Mouse (Mus musculus): ENCODE results near the gene Nxnl1. TPM values are rescaled to one million over a fixed set of nuclear protein-coding genes. Genes with fewer than 3 reads are reported as not detected.

Nxnl1 gene
- total RNA-seq, 1 experiment = not detected

DNA sequence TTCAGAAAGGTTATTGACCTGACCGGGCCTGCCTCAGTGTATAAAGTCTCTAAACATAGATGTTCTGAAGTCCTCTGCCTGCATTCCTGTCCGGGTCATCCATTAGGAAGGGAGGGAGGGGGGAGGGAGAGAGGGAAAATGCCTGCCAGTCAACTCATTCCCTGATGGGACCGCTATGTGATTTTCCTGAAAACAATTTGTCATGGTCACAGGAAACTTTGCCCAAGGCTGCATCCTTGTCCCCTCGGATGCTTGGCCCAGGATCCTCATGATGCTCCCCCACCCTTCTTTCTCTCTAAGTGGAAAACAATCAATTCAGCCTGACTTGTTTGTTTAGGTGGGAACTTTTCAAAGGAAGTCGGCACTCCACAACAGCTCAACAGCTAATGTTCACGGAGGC is 49.6 kb downstream of the Nxnl1 start:
- no peak for TF ChIP-seq ZNF384 (IDR thresholded peaks at IDR 0.05; ENCODE audit: low read depth, low read length)
- no peak for TF ChIP-seq MAFK (IDR thresholded peaks at IDR 0.05; ENCODE audit: insufficient read depth, low read depth, low read length)
- no peak for TF ChIP-seq HCFC1 (IDR thresholded peaks at IDR 0.05; ENCODE audit: borderline replicate concordance, insufficient read depth, low read length)
- no peak for TF ChIP-seq CHD2 (IDR thresholded peaks at IDR 0.05; ENCODE audit: low read depth, low read length)
- no peak for TF ChIP-seq ZC3H11A (IDR thresholded peaks at IDR 0.05; ENCODE audit: borderline replicate concordance, low read depth, low read length)
- in situ Hi-C loops (cut with MboI; ENCODE audit: low sequenced_read_pairs in 2 of 2, unreplicated experiment in 2 of 2) = no loop called here
- Histone ChIP-seq H3K9me3 (ENCODE audit: control insufficient read depth, insufficient read depth, low read depth, low read length) (no peaks in the 10 kb centered on the region), H3K4me3 (ENCODE audit: insufficient read depth in 1 of 2, low read depth in 1 of 2, low read length in 2 of 2, poor library complexity in 1 of 2, severe bottlenecking in 1 of 2) (no peak overlapping the region), H3K27ac (ENCODE audit: insufficient read depth, low read depth, low read length, poor library complexity, severe bottlenecking) (no peak overlapping the region), H3K36me3 (ENCODE audit: control insufficient read depth, insufficient read depth, low read length, poor library complexity, severe bottlenecking) (no peaks in the 10 kb centered on the region), H3K9ac (ENCODE audit: insufficient read depth, low read depth, low read length, poor library complexity, severe bottlenecking) (no peak overlapping the region), H3K4me1 (ENCODE audit: control insufficient read depth in 2 of 2, insufficient read depth in 2 of 2, low read length in 2 of 2, poor library complexity in 1 of 2) (peaks cover 0 to 15% of the 10 kb centered on the region in 2 experiments; a peak in 1 of 4 replicates)
- DNase-seq (ENCODE audit: low read depth, low spot score) = no peak

DNA sequence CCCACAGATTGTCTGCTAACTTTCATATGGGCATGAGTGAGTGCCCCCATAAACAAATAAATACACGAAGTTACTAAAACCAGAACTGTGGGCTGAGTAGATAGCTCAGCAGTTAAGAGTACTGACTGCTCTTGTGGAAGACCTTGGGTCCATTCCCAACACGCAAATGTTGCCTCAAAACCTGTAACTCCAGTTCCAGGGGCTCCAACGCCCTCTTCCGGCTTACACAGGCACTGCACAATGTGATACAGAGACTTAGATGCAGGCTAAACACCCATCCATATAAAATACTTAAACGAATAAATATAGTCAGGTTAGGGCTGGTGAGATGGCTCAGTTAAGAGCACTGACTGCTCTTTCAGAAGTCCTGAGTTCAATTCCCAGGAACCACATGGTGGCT is 51.4 kb downstream of the Nxnl1 start:
- in situ Hi-C loops (cut with MboI; ENCODE audit: low sequenced_read_pairs in 2 of 2, unreplicated experiment in 2 of 2) = no loop called here

DNA sequence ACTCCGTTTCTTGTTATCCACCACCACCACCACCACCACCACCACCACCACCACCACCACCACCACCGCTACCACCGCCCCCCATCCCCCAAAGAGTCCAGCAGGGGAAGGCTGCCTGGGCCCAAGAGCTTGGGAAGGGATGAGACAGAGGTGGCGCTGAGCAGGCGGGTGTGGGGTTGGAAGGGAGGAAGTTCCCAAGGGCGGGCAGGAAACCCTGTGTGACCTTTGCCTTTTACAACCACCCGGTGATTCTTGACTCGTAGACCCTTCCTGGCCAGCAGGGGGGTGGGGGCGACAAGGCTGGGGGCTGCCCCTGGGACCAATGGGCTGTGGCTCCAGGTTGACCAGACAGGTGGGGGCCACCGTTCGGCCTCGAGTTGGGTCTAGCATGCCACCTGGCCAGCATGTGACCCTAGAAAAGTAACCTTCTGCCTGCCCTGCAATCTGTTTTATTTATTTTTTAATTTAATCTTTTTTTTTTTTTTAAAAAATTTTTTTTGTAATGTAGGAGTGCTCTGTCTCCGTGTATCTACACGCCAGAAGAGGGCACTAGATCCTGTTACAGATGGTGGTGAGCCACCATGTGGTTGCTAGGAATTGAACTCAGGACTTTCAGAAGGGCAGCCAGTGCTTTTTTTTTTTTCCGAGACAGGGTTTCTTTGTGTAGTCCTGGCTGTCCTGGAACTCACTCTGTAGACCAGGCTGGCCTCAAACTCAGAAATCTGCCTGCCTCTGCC is 53.2 kb downstream of the Nxnl1 start:
- H3K27ac ChIP-seq (ENCODE audit: insufficient read depth, low read depth, low read length, poor library complexity, severe bottlenecking) = no peak overlapping the region
- H3K4me3 ChIP-seq (ENCODE audit: insufficient read depth in 1 of 2, low read depth in 1 of 2, low read length in 2 of 2, poor library complexity in 1 of 2, severe bottlenecking in 1 of 2) = no peak overlapping the region
- H3K9me3 ChIP-seq (ENCODE audit: control insufficient read depth, insufficient read depth, low read depth, low read length) = no peaks in the 10 kb centered on the region
- TF ChIP-seq MAFK (IDR thresholded peaks at IDR 0.05; ENCODE audit: insufficient read depth, low read depth, low read length) = no peak
- no peak for TF ChIP-seq ZC3H11A (IDR thresholded peaks at IDR 0.05; ENCODE audit: borderline replicate concordance, low read depth, low read length)
- no peak for TF ChIP-seq HCFC1 (IDR thresholded peaks at IDR 0.05; ENCODE audit: borderline replicate concordance, insufficient read depth, low read length)
- TF ChIP-seq CHD2 (IDR thresholded peaks at IDR 0.05; ENCODE audit: low read depth, low read length) = no peak
- no peak for TF ChIP-seq ZNF384 (IDR thresholded peaks at IDR 0.05; ENCODE audit: low read depth, low read length)
- DNase-seq (ENCODE audit: low read depth, low spot score) = no peak
- peaks cover 4 to 14% of the 10 kb centered on the region in 2 experiments; a peak in 1 of 4 replicates for H3K4me1 ChIP-seq (ENCODE audit: control insufficient read depth in 2 of 2, insufficient read depth in 2 of 2, low read length in 2 of 2, poor library complexity in 1 of 2)
- in situ Hi-C loops (cut with MboI; ENCODE audit: low sequenced_read_pairs in 2 of 2, unreplicated experiment in 2 of 2) = loop anchor here in 1 of 2 experiments (5.0 kb wide), 1 partner anchor 71 kb away; no protein-coding TSS in a partner anchor
- no peak overlapping the region for H3K9ac ChIP-seq (ENCODE audit: insufficient read depth, low read depth, low read length, poor library complexity, severe bottlenecking)
- no peaks in the 10 kb centered on the region for H3K36me3 ChIP-seq (ENCODE audit: control insufficient read depth, insufficient read depth, low read length, poor library complexity, severe bottlenecking)

More for the DNA sequence above, 51.4 kb downstream of the Nxnl1 start:
- Histone ChIP-seq H3K36me3 (ENCODE audit: control insufficient read depth, insufficient read depth, low read length, poor library complexity, severe bottlenecking) (no peaks in the 10 kb centered on the region), H3K4me1 (ENCODE audit: control insufficient read depth in 2 of 2, insufficient read depth in 2 of 2, low read length in 2 of 2, poor library complexity in 1 of 2) (peaks cover 0 to 12% of the 10 kb centered on the region in 2 experiments; a peak in 1 of 4 replicates), H3K4me3 (ENCODE audit: insufficient read depth in 1 of 2, low read depth in 1 of 2, low read length in 2 of 2, poor library complexity in 1 of 2, severe bottlenecking in 1 of 2) (no peak overlapping the region), H3K9ac (ENCODE audit: insufficient read depth, low read depth, low read length, poor library complexity, severe bottlenecking) (no peak overlapping the region), H3K27ac (ENCODE audit: insufficient read depth, low read depth, low read length, poor library complexity, severe bottlenecking) (no peak overlapping the region), H3K9me3 (ENCODE audit: control insufficient read depth, insufficient read depth, low read depth, low read length) (no peaks in the 10 kb centered on the region)
- no peak for DNase-seq (ENCODE audit: low read depth, low spot score)
- TF ChIP-seq ZC3H11A (IDR thresholded peaks at IDR 0.05; ENCODE audit: borderline replicate concordance, low read depth, low read length) (no peak), ZNF384 (IDR thresholded peaks at IDR 0.05; ENCODE audit: low read depth, low read length) (no peak), CHD2 (IDR thresholded peaks at IDR 0.05; ENCODE audit: low read depth, low read length) (no peak), HCFC1 (IDR thresholded peaks at IDR 0.05; ENCODE audit: borderline replicate concordance, insufficient read depth, low read length) (no peak), MAFK (IDR thresholded peaks at IDR 0.05; ENCODE audit: insufficient read depth, low read depth, low read length) (no peak)

DNA sequence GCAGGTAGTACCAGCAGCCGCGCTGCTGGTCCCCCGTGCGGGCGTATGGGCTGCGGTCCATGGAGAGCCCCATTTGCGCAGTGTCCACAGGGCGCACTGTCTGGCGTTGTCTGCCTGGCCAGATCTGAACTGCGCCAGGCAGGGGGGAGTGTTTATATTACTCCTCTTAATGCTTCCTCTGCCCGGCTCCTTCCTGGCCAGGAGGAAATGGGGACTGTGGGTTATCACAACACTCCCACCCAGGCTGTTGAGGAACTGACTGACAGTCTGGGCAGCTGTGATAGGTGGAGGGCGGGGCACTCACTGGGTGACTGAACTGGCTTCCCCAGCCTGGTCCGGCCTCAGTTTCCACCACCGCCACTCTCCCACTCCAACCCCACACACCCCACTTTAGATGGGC is 54.8 kb downstream of the Nxnl1 start, which contains the start of gene Plvap:
Gene Plvap, minus strand, starts transcription at position 109 of the 400 bp plus-strand sequence.
- Histone ChIP-seq H3K4me1 (ENCODE audit: control insufficient read depth in 2 of 2, insufficient read depth in 2 of 2, low read length in 2 of 2, poor library complexity in 1 of 2) (peaks cover 4 to 8% of the 10 kb centered on the region in 2 experiments; a peak in 1 of 4 replicates), H3K36me3 (ENCODE audit: control insufficient read depth, insufficient read depth, low read length, poor library complexity, severe bottlenecking) (no peaks in the 10 kb centered on the region), H3K9ac (ENCODE audit: insufficient read depth, low read depth, low read length, poor library complexity, severe bottlenecking) (no peak within 1 kb of the TSS), H3K27ac (ENCODE audit: insufficient read depth, low read depth, low read length, poor library complexity, severe bottlenecking) (no peak within 1 kb of the TSS), H3K4me3 (ENCODE audit: insufficient read depth in 1 of 2, low read depth in 1 of 2, low read length in 2 of 2, poor library complexity in 1 of 2, severe bottlenecking in 1 of 2) (peak within 1 kb of the TSS; percentile 32 to 42; a peak in 3 of 4 replicates), H3K9me3 (ENCODE audit: control insufficient read depth, insufficient read depth, low read depth, low read length) (no peaks in the 10 kb centered on the region)
- no peak for DNase-seq (ENCODE audit: low read depth, low spot score)
- no peak for TF ChIP-seq ZNF384 (IDR thresholded peaks at IDR 0.05; ENCODE audit: low read depth, low read length)
- TF ChIP-seq CHD2 (IDR thresholded peaks at IDR 0.05; ENCODE audit: low read depth, low read length) = no peak
- TF ChIP-seq ZC3H11A (IDR thresholded peaks at IDR 0.05; ENCODE audit: borderline replicate concordance, low read depth, low read length) = no peak
- TF ChIP-seq MAFK (IDR thresholded peaks at IDR 0.05; ENCODE audit: insufficient read depth, low read depth, low read length) = no peak
- TF ChIP-seq HCFC1 (IDR thresholded peaks at IDR 0.05; ENCODE audit: borderline replicate concordance, insufficient read depth, low read length) = no peak
- in situ Hi-C loops (cut with MboI; ENCODE audit: low sequenced_read_pairs in 2 of 2, unreplicated experiment in 2 of 2) = loop anchor here in 1 of 2 experiments (5.0 kb wide), 1 partner anchor 69 kb away; no protein-coding TSS in a partner anchor

Other genes starting within 250 kb of the Nxnl1 start
- 112 and 144 TPM in 2 replicates for gene Use1, start 199.8 kb downstream of the Nxnl1 start, total RNA-seq (2012; rRNA removed)
- 7.4 and 9.4 TPM in 2 replicates for gene Ocel1, start 195.3 kb downstream of the Nxnl1 start, total RNA-seq (2012; rRNA removed)
- 52.8 and 63.1 TPM in 2 replicates for gene Nr2f6, start 184.6 kb downstream of the Nxnl1 start, total RNA-seq (2012; rRNA removed)
- gene Ushbp1, start 170.8 kb downstream of the Nxnl1 start, total RNA-seq (2012; rRNA removed) = 2.0 and 2.4 TPM in 2 replicates
- 40.7 and 47.4 TPM in 2 replicates for gene Babam1, start 169.7 kb downstream of the Nxnl1 start, total RNA-seq (2012; rRNA removed)
- 28.9 and 44.5 TPM in 2 replicates for gene Ankle1, start 160.6 kb downstream of the Nxnl1 start, total RNA-seq (2012; rRNA removed)
- 11.7 and 12.2 TPM in 2 replicates for gene Abhd8, start 102.9 kb downstream of the Nxnl1 start, total RNA-seq (2012; rRNA removed)
- gene Mrpl34, start 101.6 kb downstream of the Nxnl1 start, total RNA-seq (2012; rRNA removed) = 135 and 148 TPM in 2 replicates
- gene Dda1, start 97.4 kb downstream of the Nxnl1 start, total RNA-seq (2012; rRNA removed) = 60.5 and 65.1 TPM in 2 replicates
- 10.6 and 22.3 TPM in 2 replicates for gene Ano8, start 80.6 kb downstream of the Nxnl1 start, total RNA-seq (2012; rRNA removed)
- 60.4 and 63.8 TPM in 2 replicates for gene Gtpbp3, start 78.5 kb downstream of the Nxnl1 start, total RNA-seq (2012; rRNA removed)
- gene Plvap, start 54.8 kb downstream of the Nxnl1 start, total RNA-seq (2012; rRNA removed) = 2.0 and 2.5 TPM in 2 replicates
- gene Ccdc194, start 40.9 kb downstream of the Nxnl1 start, total RNA-seq (2012; rRNA removed) = 2.4 and 2.6 TPM in 2 replicates
- gene Bst2, start 29.1 kb downstream of the Nxnl1 start, total RNA-seq (2012; rRNA removed) = 135 and 207 TPM in 2 replicates
- gene Mvb12a, start 23.7 kb downstream of the Nxnl1 start, total RNA-seq (2012; rRNA removed) = 50.4 and 58.8 TPM in 2 replicates
- 0.18 and 0.58 TPM in 2 replicates for gene Tmem221, start 7.7 kb downstream of the Nxnl1 start, total RNA-seq (2012; rRNA removed)
- gene Slc27a1, start 2.3 kb upstream of the Nxnl1 start, total RNA-seq (2012; rRNA removed) = 24.5 and 45.9 TPM in 2 replicates
- 95.6 and 124 TPM in 2 replicates for gene Pgls, start 25.6 kb upstream of the Nxnl1 start, total RNA-seq (2012; rRNA removed)
- gene Fam129c, start 31.0 kb upstream of the Nxnl1 start, total RNA-seq (2012; rRNA removed) = 9.0 and 15.2 TPM in 2 replicates
- gene Colgalt1, start 44.4 kb upstream of the Nxnl1 start, total RNA-seq (2012; rRNA removed) = 126 and 186 TPM in 2 replicates
- gene Unc13a, start 105.2 kb upstream of the Nxnl1 start, total RNA-seq (2012; rRNA removed) = 3.0 and 9.1 TPM in 2 replicates
- 19.0 and 27.3 TPM in 2 replicates for gene Jak3, start 109.7 kb upstream of the Nxnl1 start, total RNA-seq (2012; rRNA removed)
- gene Insl3, start 122.6 kb upstream of the Nxnl1 start, total RNA-seq (2012; rRNA removed) = 3.0 and 5.1 TPM in 2 replicates
- gene B3gnt3, start 135.2 kb upstream of the Nxnl1 start, total RNA-seq (2012; rRNA removed) = 1.1 and 1.3 TPM in 2 replicates
- 21.9 and 45.1 TPM in 2 replicates for gene Fcho1, start 159.1 kb upstream of the Nxnl1 start, total RNA-seq (2012; rRNA removed)